Mouse (Mus musculus) lung, postnatal 36 days (tissue): ENCODE results near the gene Srebf2.
A peak's percentile ranks its signal among the peaks of the same experiment; 100 is the strongest.

Source experiments
- DNase-seq: peaks from one replicate; pipeline ENCODE4 v3.0.0; 2022; ENCODE audit warnings: mixed read lengths

Gene Srebf2

DNA sequence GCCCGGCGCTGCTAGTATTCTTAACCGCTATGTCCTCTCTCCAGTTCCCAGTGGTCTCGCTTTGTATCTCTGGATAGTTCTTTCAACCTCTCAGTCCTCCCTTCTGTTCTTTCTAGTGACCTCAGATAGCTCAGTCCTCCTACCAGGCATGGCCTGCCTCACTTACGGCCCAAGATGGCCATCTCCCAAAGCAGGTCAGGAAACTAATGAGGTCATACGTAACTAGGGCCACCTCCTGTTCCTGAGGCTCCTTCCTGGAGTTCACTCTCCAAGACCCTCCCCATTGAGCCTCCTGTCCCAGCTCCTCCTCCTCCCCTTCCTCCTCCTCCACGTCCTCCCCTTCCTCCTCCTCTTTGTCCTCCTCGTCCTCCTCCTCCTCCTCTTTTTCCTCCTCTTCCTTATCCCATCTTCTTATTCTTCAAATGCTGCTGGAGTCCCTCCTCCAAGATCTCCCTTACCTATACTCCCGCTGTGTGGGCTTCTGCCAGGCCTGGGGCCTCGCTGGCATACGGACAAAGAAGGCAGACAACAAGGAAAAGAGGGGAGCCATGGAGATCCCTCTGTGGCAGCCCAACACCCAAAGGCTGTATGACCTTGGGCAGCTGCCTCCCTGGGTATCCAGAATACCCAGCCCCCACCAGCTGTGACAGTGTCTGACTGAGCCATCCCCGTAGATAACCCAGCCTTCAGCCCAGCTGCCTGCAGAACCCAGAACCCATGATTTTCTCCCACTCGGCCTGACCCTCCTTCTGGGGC is 62.5 kb downstream of the Srebf2 start:
- no peak for DNase-seq

DNA sequence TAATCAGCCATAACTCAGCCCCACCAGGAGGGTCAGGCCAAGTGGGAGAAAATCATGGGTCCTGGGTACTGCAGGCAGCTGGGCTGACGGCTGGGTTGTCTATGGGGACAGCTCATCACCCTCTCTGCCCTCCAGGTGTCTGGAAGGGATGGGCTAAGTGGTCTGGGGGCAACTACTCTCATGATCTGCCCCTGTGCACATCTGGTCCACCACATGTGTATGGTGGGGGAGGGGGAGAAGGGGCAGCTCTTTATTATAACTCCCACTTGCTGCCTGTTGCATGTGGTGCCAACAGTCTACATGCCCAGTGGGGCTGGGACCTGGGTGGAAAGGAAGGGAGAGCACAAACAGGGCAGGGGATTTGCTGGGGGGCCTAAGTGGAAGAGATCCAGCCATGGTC is 63.8 kb downstream of the Srebf2 start:
- DNase-seq, result no peak

DNA sequence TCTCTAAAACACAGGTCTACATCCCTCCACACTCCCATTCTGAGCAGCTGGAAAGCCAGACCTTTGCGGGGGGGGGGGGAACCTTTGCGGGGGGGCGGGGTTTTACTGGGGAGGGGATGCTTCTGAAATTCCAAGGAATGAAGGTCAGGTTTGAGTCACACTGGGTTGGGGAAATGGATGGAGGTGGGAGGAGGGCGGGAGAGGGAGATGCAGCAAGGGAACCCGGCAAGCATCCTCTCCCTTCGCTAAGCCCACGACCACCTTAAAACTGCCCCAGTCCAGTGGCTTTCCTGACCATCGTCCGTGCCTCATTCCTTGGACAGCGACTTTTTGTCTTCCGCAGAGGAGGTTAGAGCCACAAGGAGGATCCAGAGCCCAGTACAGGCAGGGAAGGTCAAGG is 64.3 kb downstream of the Srebf2 start:
- DNase-seq, result no peak

DNA sequence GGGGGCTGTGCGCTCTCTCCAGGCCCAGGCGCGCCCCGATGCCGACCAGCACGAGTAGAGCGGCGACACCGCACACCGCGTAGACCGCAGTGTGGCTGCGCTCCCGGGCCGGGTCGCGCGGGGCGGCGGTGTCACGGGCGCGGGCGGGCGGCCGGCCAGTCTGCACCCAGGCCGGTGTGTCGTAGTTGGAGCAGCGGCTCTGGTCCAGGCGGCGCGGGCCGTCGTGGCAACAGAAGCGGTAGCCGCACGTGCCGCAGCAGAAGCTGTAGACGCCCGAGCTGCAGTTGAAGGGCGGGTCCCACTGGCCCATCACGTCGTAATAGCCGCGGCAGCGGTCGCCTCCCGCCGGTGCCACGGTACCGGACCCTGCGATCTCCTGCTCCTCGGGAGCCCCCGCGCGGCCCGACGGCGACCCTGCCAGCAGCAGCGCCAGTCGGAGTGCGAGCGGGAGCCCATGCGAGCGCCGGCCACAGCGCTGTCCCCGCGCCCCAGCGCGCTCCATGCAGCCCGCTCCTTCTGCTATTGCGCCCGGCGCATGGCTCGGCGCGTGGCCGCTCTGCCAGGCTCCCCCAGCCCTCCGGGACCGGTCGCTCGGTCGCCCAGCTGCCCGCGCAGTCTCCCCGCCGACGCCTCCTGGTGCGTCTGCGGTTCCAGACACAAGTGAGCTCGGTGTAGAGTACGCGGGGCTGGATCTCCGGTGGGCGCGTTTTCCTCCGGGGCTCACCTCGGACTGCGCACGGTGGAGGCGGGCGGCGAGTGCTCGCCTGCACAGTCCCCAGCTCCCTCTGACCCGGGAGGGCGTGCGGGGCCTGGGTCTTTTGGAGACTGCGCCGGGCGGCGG is 65.2 kb downstream of the Srebf2 start:
- no peak for DNase-seq

- no peak for DNase-seq
Observed at GRCm38 (mm10) chr15:82212752-82213063, 65.7 kb downstream of the Srebf2 start, which contains the start of gene Shisa8. Shisa8 (minus strand) TSS chr15:82212815.

DNA sequence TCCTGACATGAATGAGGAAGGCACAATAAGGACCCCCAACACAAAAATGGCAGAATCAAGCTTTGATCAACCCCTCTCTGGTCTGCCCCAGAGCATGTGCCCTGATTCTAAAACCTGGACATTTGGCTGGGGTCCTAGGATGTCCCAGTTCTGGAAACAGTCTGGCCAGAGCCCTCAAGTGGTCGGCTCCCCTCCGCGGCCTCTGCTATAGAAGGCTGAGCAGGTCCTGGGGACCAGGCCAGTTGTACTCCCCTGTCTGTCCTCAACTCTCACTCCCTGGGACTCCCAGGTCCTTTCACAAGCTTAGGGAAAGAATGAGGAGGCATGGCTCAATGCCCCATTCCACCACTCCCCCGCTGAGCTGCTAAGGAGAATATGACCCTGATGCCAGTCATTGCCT is 66.2 kb downstream of the Srebf2 start:
- no peak for DNase-seq

- DNase-seq, result no peak
Observed at GRCm38 (mm10) chr15:82215332-82216046, 68.5 kb downstream of the Srebf2 start.

GRCm38 (mm10) chr15:82216142-82216827 is 69.3 kb downstream of the Srebf2 start:
- DNase-seq, result no peak

- DNase-seq, result no peak
Observed at GRCm38 (mm10) chr15:82217039-82217438, 70.1 kb downstream of the Srebf2 start.

DNA sequence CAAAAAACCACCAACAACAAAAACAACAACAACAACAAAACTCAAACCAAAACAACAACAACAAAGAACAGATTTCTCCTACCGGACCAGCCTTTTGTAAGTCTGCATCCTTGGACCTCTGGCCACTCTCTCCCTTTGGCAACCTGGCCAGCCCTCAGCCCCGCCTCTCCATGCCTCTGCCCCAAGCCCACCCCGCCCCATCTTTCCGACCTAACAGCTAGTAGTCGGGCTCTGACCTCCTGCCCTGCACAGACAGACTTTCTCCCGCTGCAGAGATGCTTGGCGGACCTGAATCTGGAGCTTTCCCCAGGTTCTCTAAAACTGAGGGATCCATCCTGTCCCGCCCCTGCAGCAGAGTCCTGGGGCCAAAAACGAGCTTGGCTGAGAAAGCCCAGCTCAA is 71.0 kb downstream of the Srebf2 start:
- no peak for DNase-seq

- peak; percentile 41 for DNase-seq
Observed at GRCm38 (mm10) chr15:82218778-82219666, 72.0 kb downstream of the Srebf2 start.

DNA sequence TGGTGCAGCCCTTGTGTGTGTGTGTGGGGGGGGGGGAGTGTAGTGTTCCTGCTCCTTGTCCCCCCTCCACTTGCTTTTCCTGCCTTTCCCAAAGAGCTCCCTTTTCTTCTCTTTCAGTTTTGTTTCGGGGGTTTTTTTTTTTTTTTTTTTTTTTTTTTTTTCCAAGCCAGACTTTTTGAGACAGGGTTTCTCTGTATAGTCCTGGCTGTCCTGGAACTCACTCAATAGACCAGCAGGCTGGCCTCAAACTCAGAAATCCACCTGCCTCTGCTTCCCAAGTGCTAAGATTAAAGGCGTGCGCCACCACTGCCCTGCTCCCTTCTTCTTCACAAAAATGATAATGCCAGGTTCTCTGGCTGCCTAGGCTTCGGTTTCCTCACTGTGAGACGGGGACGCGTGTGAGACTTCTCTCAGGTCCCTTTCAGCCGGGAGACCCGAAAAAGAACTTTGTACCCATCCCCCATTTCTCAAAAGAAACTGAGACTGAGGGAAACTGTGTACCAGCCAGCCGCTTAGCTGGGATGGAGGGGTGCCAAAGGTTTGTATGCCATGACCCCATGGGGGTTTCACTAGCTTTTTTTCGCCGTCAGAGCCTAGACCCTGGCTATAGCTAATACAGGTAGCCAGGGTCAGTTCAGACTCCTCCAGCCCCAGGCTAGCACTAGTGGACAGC is 73.2 kb downstream of the Srebf2 start:
- DNase-seq, result no peak

- DNase-seq, result no peak
Observed at GRCm38 (mm10) chr15:82221104-82221860, 74.3 kb downstream of the Srebf2 start.

- DNase-seq, result no peak
Observed at GRCm38 (mm10) chr15:82223251-82223650, 76.3 kb downstream of the Srebf2 start.

DNA sequence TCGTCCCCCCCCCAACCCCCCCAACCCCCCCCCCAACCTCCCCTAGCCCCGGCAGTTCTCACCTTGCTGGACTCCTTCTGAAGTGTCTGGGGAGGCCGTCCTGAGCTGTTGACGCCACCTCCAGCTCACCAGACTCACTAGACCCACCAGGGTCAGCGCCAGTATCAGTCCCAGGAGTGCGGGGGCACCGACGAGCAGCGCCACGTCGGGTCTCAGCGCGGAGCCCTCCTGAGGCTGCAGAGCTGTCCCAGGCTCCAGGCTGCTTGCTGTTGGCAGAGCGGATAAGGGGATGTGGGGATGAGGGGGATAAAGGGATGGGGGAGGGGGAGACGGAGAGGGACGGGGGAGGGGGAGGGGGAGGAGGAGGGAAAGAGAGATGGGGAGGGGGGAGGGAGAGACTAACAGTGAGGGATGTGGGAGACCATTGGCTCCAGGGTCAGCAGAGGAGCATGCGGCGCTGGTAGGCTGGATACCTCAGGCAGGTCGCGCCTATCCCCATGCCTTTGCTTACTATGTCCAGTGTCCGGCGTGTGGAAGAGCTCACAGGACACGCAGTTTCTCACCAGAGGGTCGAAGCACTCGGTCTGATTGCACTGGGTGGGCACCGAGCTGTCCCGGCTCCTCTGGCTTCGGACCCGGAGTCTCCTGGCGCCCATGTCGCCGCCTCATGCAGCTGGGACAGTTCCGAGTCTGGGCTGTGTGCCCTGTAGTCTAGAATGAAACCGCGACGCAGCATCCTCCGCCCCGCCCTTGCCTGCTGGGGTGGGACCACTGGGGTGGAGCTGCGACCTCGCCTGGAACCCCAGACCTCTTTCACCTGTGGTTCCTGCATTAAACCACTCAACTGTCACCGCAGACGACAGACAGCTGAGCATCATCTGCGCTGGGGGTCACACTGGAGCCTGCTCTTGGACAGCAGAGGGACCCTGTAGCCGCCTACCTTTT is 76.9 kb downstream of the Srebf2 start, which contains the start of gene Tnfrsf13c:
Gene Tnfrsf13c, minus strand, starts transcription at position 713 of the 945 bp plus-strand sequence.
- DNase-seq, result peak; percentile 63

GRCm38 (mm10) chr15:82224602-82225215 is 77.7 kb downstream of the Srebf2 start:
- no peak for DNase-seq

GRCm38 (mm10) chr15:82225769-82226168 is 78.8 kb downstream of the Srebf2 start:
- no peak for DNase-seq

DNA sequence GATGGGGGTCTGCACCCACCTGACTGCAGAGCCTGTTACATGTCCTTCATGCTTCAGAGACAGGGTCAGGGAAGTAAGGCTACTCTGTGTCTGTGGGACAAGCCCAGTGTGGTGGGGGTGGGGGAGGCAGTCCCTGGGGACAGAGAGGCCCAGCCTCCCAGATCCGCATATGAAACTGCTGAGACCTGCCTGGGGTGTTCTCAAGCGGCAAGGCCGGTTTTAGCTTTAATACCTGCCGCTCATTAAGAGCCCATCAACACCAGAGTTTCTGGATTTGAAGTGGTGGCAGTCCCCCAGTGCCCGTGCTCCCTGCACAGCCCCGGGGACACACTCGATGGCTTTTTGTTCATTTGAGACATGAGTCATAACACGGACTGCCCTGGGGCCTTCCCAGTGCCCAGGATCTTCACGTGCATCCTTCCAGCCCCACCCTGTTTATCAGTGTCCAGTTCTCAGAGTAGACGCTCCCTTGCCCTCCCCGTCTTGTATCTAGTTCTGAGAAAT is 82.6 kb downstream of the Srebf2 start:
- DNase-seq, result no peak
